ENCODE assay signal across 8 mouse cellular contexts in the genomic region with DNA sequence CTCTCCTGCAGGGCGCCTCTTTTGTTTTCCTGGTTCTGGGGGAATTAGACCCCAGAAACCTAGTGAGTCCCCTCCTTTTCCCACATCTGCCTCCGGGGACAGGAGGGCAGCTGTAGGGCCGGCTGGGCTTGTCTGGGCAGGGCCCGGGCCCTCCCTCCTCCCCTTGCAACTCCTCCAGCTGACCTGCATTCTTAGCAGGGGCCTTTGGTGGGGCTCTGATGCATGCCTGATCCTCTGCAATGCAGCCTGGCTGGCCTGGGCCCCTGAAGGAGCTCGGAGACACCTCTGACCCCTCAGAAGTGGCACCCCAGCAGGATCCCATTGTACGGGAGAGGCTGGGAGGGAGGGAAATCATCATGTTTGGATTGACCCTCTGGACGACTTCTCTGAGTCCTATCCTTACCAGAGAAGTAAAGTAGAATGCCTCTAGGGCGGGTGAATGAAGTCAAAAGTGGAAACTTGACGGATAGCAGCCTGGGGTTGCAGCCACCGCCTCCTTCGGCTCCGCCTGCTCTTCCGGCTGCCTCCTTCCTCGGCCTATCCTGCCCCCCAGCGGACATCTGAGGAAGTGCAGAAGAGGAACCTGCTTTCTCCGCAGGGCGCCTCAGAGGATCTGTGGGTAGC. TPM values are rescaled to one million over a fixed set of nuclear protein-coding genes. Genes with fewer than 3 reads are reported as not detected.
DNase-seq lines count a peak whose midpoint lies in the region; ATAC-seq and TF ChIP-seq lines count a peak whose summit lies in the region.

No protein-coding gene starts in this region.

- H3K36me3 ChIP-seq in hindbrain, postnatal 0 days (ENCODE audit: insufficient read depth, low read length): no peaks in the 10 kb centered on the region

- H3K27ac ChIP-seq in gastrocnemius, adult 2 months: peak overlapping the region; percentile 74
- peak overlapping the region; percentile 41; the same call in 1 of the 2 replicates for H3K27ac ChIP-seq in hindbrain, postnatal 0 days

- DNase-seq in WW6 (ENCODE audit: low read depth, low spot score): peak; percentile 91
- peak; percentile 80 to 90 for DNase-seq in cerebellum, postnatal 4 days (ENCODE audit: low spot score in 2 of 2)
- DNase-seq in gastrocnemius, adult 2 months: peak; percentile 89
- peak; percentile 90 for DNase-seq in hindbrain, postnatal 0 days (ENCODE audit: low spot score)
- peak; percentile 87 to 90 for DNase-seq in left cerebral cortex, adult 18-20 months (ENCODE audit: low spot score in 2 of 2)
- peak; percentile 85 for DNase-seq in right cerebral cortex, adult 18-20 months
- peak; percentile 88 for DNase-seq in urinary bladder, postnatal 14 days (ENCODE audit: low spot score)

- H3K27me3 ChIP-seq in hindbrain, postnatal 0 days (ENCODE audit: insufficient read depth, low read length): peaks cover 41% of the 10 kb centered on the region

- peak; percentile 99 for TF ChIP-seq CTCF in gastrocnemius, adult 2 months (IDR thresholded peaks at IDR 0.05)
- peak; percentile 98 for TF ChIP-seq CTCF in hindbrain, postnatal 0 days (IDR thresholded peaks at IDR 0.05; ENCODE audit: low read depth)

- WGBS in hindbrain, postnatal 0 days: 3% methylated on average over 17 of the region's 17 CpGs

- H3K4me2 ChIP-seq in hindbrain, postnatal 0 days (ENCODE audit: low read depth, low read length): peak overlapping the region; percentile 42

- intact Hi-C loops in gastrocnemius, adult 2 months (cut with DNase I): loop anchor here (1.0 to 2.0 kb wide), 2 partner anchors 44 to 109 kb away; a partner anchor contains a TSS

- H3K9me3 ChIP-seq in hindbrain, postnatal 0 days (ENCODE audit: low read length): no peaks in the 10 kb centered on the region

- H3K9ac ChIP-seq in hindbrain, postnatal 0 days (replicated peaks; ENCODE audit: low read length): peak overlapping the region; percentile 4; the same call in 1 of the 2 replicates

- peak overlapping the region; percentile 67 for H3K4me3 ChIP-seq in gastrocnemius, adult 2 months
- H3K4me3 ChIP-seq in hindbrain, postnatal 0 days (ENCODE audit: low read length): peak overlapping the region; percentile 18; the same call in 1 of the 2 replicates

- H3K4me1 ChIP-seq in hindbrain, postnatal 0 days (ENCODE audit: insufficient read depth, low read length): no peaks in the 10 kb centered on the region

- ATAC-seq in hindbrain, postnatal 0 days: no peak; the same call in 1 of the 2 replicates
- ATAC-seq in megakaryocyte, adult 5-6 weeks (ENCODE audit: poor library complexity, severe bottlenecking): peak; percentile 86

RNA-seq across cellular contexts. Expression of a gene that starts 3.9 kb away (rescaled TPM):
- 10 to 100 TPM; 10.4 to 11.4 TPM for total RNA-seq in gastrocnemius, adult 2 months (2021)
- 10.5 and 24.0 TPM in 2 replicates for total RNA-seq in hindbrain, postnatal 0 days (2014; rRNA removed)
- polyA plus RNA-seq in hindbrain, postnatal 0 days (2015; fragmentation: Nextera tagmentation; extraction: Ambion mirVana): 12.4 and 13.8 TPM in 2 replicates
- total RNA-seq in left cerebral cortex, adult 18-20 months (2021): 1 to 10 TPM; 4.2 to 4.6 TPM
- total RNA-seq in megakaryocyte, adult 5-6 weeks (2015): 0.48 and 1.4 TPM in 2 replicates
- 5.1 and 5.4 TPM in 2 replicates for total RNA-seq in megakaryocyte, adult 5-6 weeks (2017)

RNA-seq across cellular contexts. Expression of a gene that starts 12.6 kb away (rescaled TPM):
- total RNA-seq in gastrocnemius, adult 2 months (2021): under 1 TPM in 1 of 2 experiments, not detected in 1; 0.10 TPM
- 0.18 and 0.99 TPM in 2 replicates for total RNA-seq in hindbrain, postnatal 0 days (2014; rRNA removed)
- 0.38 and 0.54 TPM in 2 replicates for polyA plus RNA-seq in hindbrain, postnatal 0 days (2015; fragmentation: Nextera tagmentation; extraction: Ambion mirVana)
- total RNA-seq in left cerebral cortex, adult 18-20 months (2021): 1 to 10 TPM; 1.4 to 2.0 TPM
- 0.13 TPM in 1 of 2 replicates, not detected in the other for total RNA-seq in megakaryocyte, adult 5-6 weeks (2015)
- not detected in 2 replicates for total RNA-seq in megakaryocyte, adult 5-6 weeks (2017)

RNA-seq across cellular contexts. Expression of a gene that starts 15.4 kb away (rescaled TPM):
- not detected for total RNA-seq in gastrocnemius, adult 2 months (2021)
- 0.36 and 3.5 TPM in 2 replicates for total RNA-seq in hindbrain, postnatal 0 days (2014; rRNA removed)
- 3.5 and 4.1 TPM in 2 replicates for polyA plus RNA-seq in hindbrain, postnatal 0 days (2015; fragmentation: Nextera tagmentation; extraction: Ambion mirVana)
- under 1 TPM; 0.33 to 0.37 TPM for total RNA-seq in left cerebral cortex, adult 18-20 months (2021)
- total RNA-seq in megakaryocyte, adult 5-6 weeks (2015): 0.55 and 0.80 TPM in 2 replicates
- not detected in 2 replicates for total RNA-seq in megakaryocyte, adult 5-6 weeks (2017)

RNA-seq across cellular contexts. Expression of a gene that starts 15.5 kb away (rescaled TPM):
- total RNA-seq in gastrocnemius, adult 2 months (2021): 10 to 100 TPM; 36.9 to 50.7 TPM
- 64.6 and 69.3 TPM in 2 replicates for total RNA-seq in hindbrain, postnatal 0 days (2014; rRNA removed)
- 64.9 and 66.6 TPM in 2 replicates for polyA plus RNA-seq in hindbrain, postnatal 0 days (2015; fragmentation: Nextera tagmentation; extraction: Ambion mirVana)
- total RNA-seq in left cerebral cortex, adult 18-20 months (2021): 10 to 100 TPM; 67.4 to 70.6 TPM
- 28.4 and 28.6 TPM in 2 replicates for total RNA-seq in megakaryocyte, adult 5-6 weeks (2015)
- 18.6 and 19.7 TPM in 2 replicates for total RNA-seq in megakaryocyte, adult 5-6 weeks (2017)

RNA-seq across cellular contexts. Expression of a gene that starts 24.6 kb away (rescaled TPM):
- 1 to 10 TPM; 2.2 to 4.3 TPM for total RNA-seq in gastrocnemius, adult 2 months (2021)
- 11.5 and 14.6 TPM in 2 replicates for total RNA-seq in hindbrain, postnatal 0 days (2014; rRNA removed)
- 12.5 and 13.2 TPM in 2 replicates for polyA plus RNA-seq in hindbrain, postnatal 0 days (2015; fragmentation: Nextera tagmentation; extraction: Ambion mirVana)
- total RNA-seq in left cerebral cortex, adult 18-20 months (2021): 10 to 100 TPM; 12.9 to 13.2 TPM
- 5.3 and 6.5 TPM in 2 replicates for total RNA-seq in megakaryocyte, adult 5-6 weeks (2015)
- 7.1 and 7.5 TPM in 2 replicates for total RNA-seq in megakaryocyte, adult 5-6 weeks (2017)
